Mouse (Mus musculus) MEL (cell line): ENCODE data around the gene 2010300C02Rik.

ENCODE experiments used
- CHD1 ChIP-seq: IDR thresholded peaks from 2 replicates; pipeline ENCODE4 v1.6.1; 2012; ENCODE audit warnings: low read depth, mild to moderate bottlenecking, inconsistent platforms, low read length, improper control_type of control experiment
- CTCF ChIP-seq, 3 experiments: IDR thresholded peaks in 2 of 3; conservative IDR thresholded peaks in 1 of 3; 2 replicates each; pipeline ENCODE4 v1.5.1; 2011 to 2012; ENCODE audit warnings: low read length in 3 of 3, low read depth in 2 of 3, mild to moderate bottlenecking in 2 of 3, improper control_type of control experiment in 1 of 3, inconsistent platforms in 1 of 3, mixed read lengths in 1 of 3, moderate library complexity in 1 of 3; ENCODE audit not compliant: control insufficient read depth in 1 of 3, insufficient read depth in 1 of 3, poor library complexity in 1 of 3, severe bottlenecking in 1 of 3
- EP300 ChIP-seq, 2 experiments: IDR thresholded peaks; 2 replicates each; pipeline ENCODE4 v1.6.1; 2011; ENCODE audit warnings: improper control_type of control experiment in 2 of 2, low read length in 2 of 2, low read depth in 1 of 2, mild to moderate bottlenecking in 1 of 2
- ETS1 ChIP-seq: IDR thresholded peaks from 2 replicates; pipeline ENCODE4 v1.6.1; 2012; ENCODE audit warnings: low read depth, mild to moderate bottlenecking, inconsistent platforms, low read length, improper control_type of control experiment, moderate library complexity
- GATA1 ChIP-seq: IDR thresholded peaks from 2 replicates; pipeline ENCODE4 v1.6.1; 2011; ENCODE audit warnings: low read depth, low read length, improper control_type of control experiment
- HCFC1 ChIP-seq: IDR thresholded peaks from 2 replicates; pipeline ENCODE4 v1.6.1; 2012; ENCODE audit warnings: low read depth, mild to moderate bottlenecking, inconsistent platforms, low read length, improper control_type of control experiment, moderate library complexity
- JUND ChIP-seq: IDR thresholded peaks from 2 replicates; pipeline ENCODE4 v1.6.1; 2011; ENCODE audit warnings: low read depth, mild to moderate bottlenecking, improper control_type of control experiment, low read length
- MAX ChIP-seq: IDR thresholded peaks from 2 replicates; pipeline ENCODE4 v1.6.1; 2011; ENCODE audit warnings: low read length, improper control_type of control experiment
- MYB ChIP-seq: IDR thresholded peaks from 2 replicates; pipeline ENCODE4 v1.6.1; 2011; ENCODE audit warnings: mild to moderate bottlenecking, low read depth, low read length, improper control_type of control experiment
- NELFE ChIP-seq: IDR thresholded peaks from 2 replicates; pipeline ENCODE4 v1.6.1; 2011; ENCODE audit warnings: low read depth, low read length, improper control_type of control experiment
- POLR2A ChIP-seq, 2 experiments: IDR thresholded peaks; 2 replicates each; pipeline ENCODE4 v1.6.1; 2011 to 2012; ENCODE audit warnings: low read length in 2 of 2, mild to moderate bottlenecking in 2 of 2, control low read depth in 1 of 2, improper control_type of control experiment in 1 of 2, low read depth in 1 of 2, moderate library complexity in 1 of 2; ENCODE audit not compliant: control insufficient read depth in 1 of 2, insufficient read depth in 1 of 2, poor library complexity in 1 of 2
- SIN3A ChIP-seq: IDR thresholded peaks from 2 replicates; pipeline ENCODE4 v1.6.1; 2012; ENCODE audit warnings: low read length, improper control_type of control experiment, inconsistent platforms
- SMC3 ChIP-seq: IDR thresholded peaks from 2 replicates; pipeline ENCODE4 v1.6.1; 2011; ENCODE audit warnings: low read depth, low read length, improper control_type of control experiment

GRCm38 (mm10) chr1:37691179-37691578, 28.7 kb downstream of the 2010300C02Rik start:
- TF ChIP-seq HCFC1 (0 out of 2 replicates have a peak, but pooled peaks have one; percentile 30), CTCF (IDR thresholded peaks at IDR 0.05 in 2 of 3, conservative IDR thresholded peaks at IDR 0.05 in 1 of 3; ENCODE audit: control insufficient read depth in 1 of 3, insufficient read depth in 1 of 3, low read depth in 2 of 3, low read length in 3 of 3, poor library complexity in 1 of 3, severe bottlenecking in 1 of 3) (no peak), POLR2A (IDR thresholded peaks at IDR 0.05; ENCODE audit: control insufficient read depth in 1 of 2, insufficient read depth in 1 of 2, low read depth in 1 of 2, low read length in 2 of 2, poor library complexity in 1 of 2) (no peak), GATA1 (no peak), JUND (no peak), SIN3A (no peak), MAX (no peak), CHD1 (no peak), EP300 (IDR thresholded peaks at IDR 0.05; ENCODE audit: low read depth in 1 of 2, low read length in 2 of 2) (no peak), ETS1 (no peak), SMC3 (no peak; the same call in 1 of the 2 replicates), NELFE (no peak), MYB (no peak)
